Mouse (Mus musculus): ENCODE data around the gene Gcm2. TPM values are rescaled to one million over a fixed set of nuclear protein-coding genes. Genes with fewer than 3 reads are reported as not detected.

Gene Gcm2
- polyA plus RNA-seq, 1 experiment from 2014 or later: not detected

DNA sequence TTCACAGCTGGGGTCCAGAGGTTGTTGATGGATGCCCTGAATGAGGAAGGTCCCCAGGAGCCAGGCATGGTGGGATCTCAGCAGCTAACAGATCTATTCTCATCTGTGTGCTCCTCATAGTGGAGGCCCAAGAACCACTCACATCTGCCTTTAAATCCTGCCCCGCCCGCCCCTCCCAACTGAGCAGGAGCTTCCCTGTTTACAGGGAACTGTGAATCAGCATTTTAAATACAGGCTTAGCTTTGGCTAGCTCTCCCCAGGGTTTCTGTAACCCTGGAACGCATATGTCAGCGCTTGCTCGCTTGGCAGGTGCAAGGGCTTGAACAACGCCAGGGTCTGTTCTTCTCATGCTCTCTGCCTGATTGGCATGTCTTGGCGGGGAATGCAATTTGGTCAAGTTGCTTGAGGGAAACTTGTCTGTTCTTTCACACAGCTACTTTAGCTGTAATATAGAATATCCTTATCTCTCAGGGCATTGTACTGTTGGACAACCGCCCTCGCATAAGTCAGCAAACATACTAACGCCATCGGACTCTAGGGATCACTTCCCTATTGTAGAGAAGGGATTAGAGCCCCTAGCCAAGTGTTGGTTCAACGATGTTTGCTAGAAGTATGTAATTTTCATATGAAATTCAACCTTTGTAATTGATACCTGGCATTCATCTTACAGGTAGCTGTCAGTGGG, 6.9 kb downstream of the Gcm2 start:
- Histone ChIP-seq H3K27me3 (no peaks in the 10 kb centered on the region), H3K27ac (no peak overlapping the region), H3K4me1 (no peaks in the 10 kb centered on the region), H3K4me3 (no peak overlapping the region), H3K4me2 (no peak overlapping the region), H3K36me3 (no peaks in the 10 kb centered on the region), H3K9ac (no peak overlapping the region), H3K9me3 (no peaks in the 10 kb centered on the region)
- WGBS: 68% methylated on average over 12 of the region's 12 CpGs
- ATAC-seq (ENCODE audit: borderline replicate concordance, extremely low read depth, low FRiP score, low TSS enrichment): no peak

DNA sequence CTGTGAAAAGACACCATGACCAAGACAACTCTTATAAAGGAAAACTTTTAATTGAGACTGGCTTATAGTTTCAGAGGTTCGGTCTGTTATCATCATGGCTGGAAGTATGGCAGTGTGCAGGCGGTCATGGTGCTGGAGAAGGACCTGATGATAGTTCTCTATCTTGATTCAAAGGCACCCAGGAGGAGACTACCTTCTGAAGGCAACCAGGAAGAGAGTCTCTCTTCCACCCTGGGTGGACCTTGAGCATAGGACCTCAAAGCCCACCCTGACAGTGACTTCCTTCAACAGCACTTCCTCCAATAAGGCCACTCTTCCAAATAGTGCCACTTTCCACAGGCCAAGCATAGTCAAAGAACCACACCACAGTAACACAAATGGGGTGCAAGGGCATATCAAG, 10.8 kb downstream of the Gcm2 start:
- WGBS: 92% methylated on average over 2 of the region's 2 CpGs
- Histone ChIP-seq H3K4me2 (no peak overlapping the region), H3K27me3 (no peaks in the 10 kb centered on the region), H3K4me1 (no peaks in the 10 kb centered on the region), H3K27ac (no peak overlapping the region), H3K9ac (no peak overlapping the region), H3K9me3 (no peaks in the 10 kb centered on the region), H3K36me3 (no peaks in the 10 kb centered on the region), H3K4me3 (no peak overlapping the region)
- ATAC-seq (ENCODE audit: borderline replicate concordance, extremely low read depth, low FRiP score, low TSS enrichment): no peak

DNA sequence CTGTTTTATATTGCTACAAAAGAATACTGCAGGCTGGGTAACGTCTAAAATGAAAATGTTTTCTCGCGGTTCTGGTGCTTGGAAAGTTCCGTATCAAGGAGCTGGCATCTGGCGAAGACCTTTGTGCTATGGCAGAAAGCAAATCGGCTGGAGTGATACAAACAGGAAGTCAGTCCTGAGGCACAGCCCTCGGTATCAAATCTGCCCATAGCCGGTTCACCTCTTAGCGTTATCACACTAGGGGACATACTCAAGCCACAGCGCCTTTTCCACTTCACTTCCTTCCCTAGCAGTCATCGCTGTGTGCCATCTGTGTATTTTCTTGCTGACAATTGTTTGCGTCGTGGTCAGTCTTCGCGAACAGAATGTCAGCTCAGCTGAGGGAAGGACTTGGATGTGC, 12.5 kb downstream of the Gcm2 start:
- WGBS: 76% methylated on average over 15 of the region's 15 CpGs
- no peak for ATAC-seq (ENCODE audit: borderline replicate concordance, extremely low read depth, low FRiP score, low TSS enrichment)
- no peaks in the 10 kb centered on the region; the same call in 1 of the 2 replicates for H3K27me3 ChIP-seq
- H3K4me3 ChIP-seq: no peak overlapping the region
- H3K27ac ChIP-seq: no peak overlapping the region
- H3K9me3 ChIP-seq: no peaks in the 10 kb centered on the region
- no peaks in the 10 kb centered on the region for H3K4me1 ChIP-seq
- no peak overlapping the region for H3K9ac ChIP-seq
- no peaks in the 10 kb centered on the region for H3K36me3 ChIP-seq
- no peak overlapping the region for H3K4me2 ChIP-seq

DNA sequence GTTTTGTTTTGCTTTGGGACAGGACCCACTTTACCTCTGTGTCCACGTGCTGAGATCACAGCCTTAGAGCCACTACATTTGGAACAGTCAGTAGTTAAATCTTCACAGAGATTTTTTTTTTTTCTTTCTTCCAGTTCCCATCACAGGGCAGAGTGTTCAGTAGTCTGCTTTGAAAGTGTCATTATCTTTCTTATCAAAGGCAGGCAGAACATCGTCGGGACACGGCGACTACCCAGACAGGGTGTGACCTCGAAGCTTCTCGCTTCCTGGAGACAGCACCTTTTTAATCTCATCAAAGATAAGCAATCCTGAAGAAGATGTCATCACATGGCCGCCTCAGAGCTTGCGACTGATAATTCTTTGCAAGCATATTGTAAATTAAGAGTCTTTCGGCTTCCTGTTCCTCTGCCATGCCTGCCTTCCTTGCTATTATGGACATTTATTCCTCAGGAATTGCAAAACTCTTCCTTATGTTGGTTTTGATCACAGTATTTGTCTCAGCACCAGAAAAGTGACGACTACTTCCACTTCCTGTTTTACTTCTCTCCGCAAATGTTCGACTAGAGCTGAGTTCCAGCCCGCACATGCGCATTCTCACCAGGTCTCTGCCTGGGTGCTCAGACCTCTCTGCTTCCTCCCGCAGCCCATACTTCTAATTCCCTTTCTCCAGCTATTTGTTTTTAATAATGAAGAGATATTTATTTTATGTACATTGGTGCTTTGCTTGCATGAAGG, 13.3 kb downstream of the Gcm2 start:
- 31% methylated on average over 16 of the region's 16 CpGs for WGBS
- H3K27ac ChIP-seq: no peak overlapping the region
- no peak overlapping the region for H3K9ac ChIP-seq
- no peak overlapping the region for H3K4me2 ChIP-seq
- H3K36me3 ChIP-seq: no peaks in the 10 kb centered on the region
- no peaks in the 10 kb centered on the region for H3K9me3 ChIP-seq
- no peak for ATAC-seq (ENCODE audit: borderline replicate concordance, extremely low read depth, low FRiP score, low TSS enrichment)
- H3K27me3 ChIP-seq: peaks cover 4% of the 10 kb centered on the region; the same call in 1 of the 2 replicates
- H3K4me3 ChIP-seq: no peak overlapping the region
- no peaks in the 10 kb centered on the region for H3K4me1 ChIP-seq

DNA sequence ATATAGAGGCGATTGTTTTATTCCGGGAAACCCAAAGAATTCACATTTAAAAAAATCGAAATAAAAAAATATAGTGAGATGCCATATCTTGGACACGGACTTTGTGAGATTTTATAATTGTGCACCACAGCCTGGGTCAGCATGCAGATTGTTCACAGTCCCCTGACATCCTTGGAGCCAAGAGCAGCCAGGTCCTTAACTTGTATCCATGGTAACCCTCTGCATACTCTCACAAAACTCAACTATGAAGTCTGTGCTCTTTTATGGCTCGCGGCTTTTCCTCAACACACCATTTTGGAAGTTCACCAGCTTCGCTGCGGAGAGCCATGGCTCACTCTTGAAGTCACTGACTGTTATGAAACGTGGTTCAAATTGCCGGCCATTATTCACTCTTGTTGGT, 16.7 kb downstream of the Gcm2 start:
- no peak overlapping the region for H3K4me3 ChIP-seq
- H3K27ac ChIP-seq: no peak overlapping the region
- H3K36me3 ChIP-seq: no peaks in the 10 kb centered on the region
- no peak for ATAC-seq (ENCODE audit: borderline replicate concordance, extremely low read depth, low FRiP score, low TSS enrichment)
- no peaks in the 10 kb centered on the region for H3K4me1 ChIP-seq
- no peak overlapping the region for H3K4me2 ChIP-seq
- no peak overlapping the region for H3K9ac ChIP-seq
- no peaks in the 10 kb centered on the region for H3K9me3 ChIP-seq
- WGBS: 65% methylated on average over 10 of the region's 10 CpGs
- H3K27me3 ChIP-seq: peaks cover 23% of the 10 kb centered on the region

DNA sequence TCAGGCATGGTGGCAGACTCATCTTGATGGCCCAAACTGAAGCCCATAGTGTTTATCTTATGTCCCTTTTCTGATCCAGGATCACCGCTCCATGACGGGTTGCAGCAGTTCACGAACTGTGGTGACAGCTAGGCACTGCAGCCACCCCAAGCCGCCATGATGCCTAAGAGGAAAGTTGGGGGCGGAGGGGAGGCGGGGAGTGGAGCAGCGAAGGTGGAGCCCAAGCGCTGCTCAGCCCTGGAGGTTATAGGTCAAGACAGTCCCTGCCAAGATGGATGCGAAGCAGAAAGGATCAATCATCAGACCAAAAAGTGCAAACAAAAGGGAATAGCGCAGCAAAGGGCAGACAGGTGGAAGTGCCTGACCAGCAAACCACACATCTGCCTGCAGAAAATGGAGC, 19.6 kb downstream of the Gcm2 start:
- ATAC-seq (ENCODE audit: borderline replicate concordance, extremely low read depth, low FRiP score, low TSS enrichment): no peak
- WGBS: 7% methylated on average over 10 of the region's 10 CpGs
- Histone ChIP-seq H3K27me3 (peaks cover 23% of the 10 kb centered on the region), H3K9ac (no peak overlapping the region), H3K4me2 (peak overlapping the region; percentile 3; the same call in 1 of the 2 replicates), H3K9me3 (no peaks in the 10 kb centered on the region), H3K36me3 (no peaks in the 10 kb centered on the region), H3K4me3 (no peak overlapping the region), H3K27ac (no peak overlapping the region), H3K4me1 (no peaks in the 10 kb centered on the region)

DNA sequence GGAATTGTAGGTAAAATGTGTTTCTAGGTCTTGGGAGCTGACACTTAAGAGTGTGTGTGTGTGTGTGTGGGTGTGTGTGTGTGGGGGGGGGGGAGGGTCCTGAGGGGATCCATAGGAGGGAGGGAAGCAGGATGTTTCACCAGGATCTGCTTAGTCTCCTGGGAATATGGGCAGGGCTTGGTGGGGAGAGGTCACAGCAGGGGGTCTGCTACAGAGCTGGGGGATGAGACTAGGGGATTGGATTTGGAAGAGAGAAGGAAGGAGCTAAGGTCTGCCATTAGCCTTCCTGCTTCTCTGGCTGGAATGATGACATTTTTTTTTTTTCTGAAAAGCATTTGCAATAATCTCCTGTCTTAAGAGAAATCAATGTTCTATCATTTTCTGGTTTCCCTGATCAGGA, 22.1 kb downstream of the Gcm2 start:
- H3K9me3 ChIP-seq: no peaks in the 10 kb centered on the region
- H3K4me1 ChIP-seq: no peaks in the 10 kb centered on the region
- no peak overlapping the region for H3K27ac ChIP-seq
- no peak overlapping the region for H3K9ac ChIP-seq
- peaks cover 23% of the 10 kb centered on the region for H3K27me3 ChIP-seq
- H3K36me3 ChIP-seq: no peaks in the 10 kb centered on the region
- H3K4me3 ChIP-seq: no peak overlapping the region
- no peak overlapping the region for H3K4me2 ChIP-seq
- no peak for ATAC-seq (ENCODE audit: borderline replicate concordance, extremely low read depth, low FRiP score, low TSS enrichment)

DNA sequence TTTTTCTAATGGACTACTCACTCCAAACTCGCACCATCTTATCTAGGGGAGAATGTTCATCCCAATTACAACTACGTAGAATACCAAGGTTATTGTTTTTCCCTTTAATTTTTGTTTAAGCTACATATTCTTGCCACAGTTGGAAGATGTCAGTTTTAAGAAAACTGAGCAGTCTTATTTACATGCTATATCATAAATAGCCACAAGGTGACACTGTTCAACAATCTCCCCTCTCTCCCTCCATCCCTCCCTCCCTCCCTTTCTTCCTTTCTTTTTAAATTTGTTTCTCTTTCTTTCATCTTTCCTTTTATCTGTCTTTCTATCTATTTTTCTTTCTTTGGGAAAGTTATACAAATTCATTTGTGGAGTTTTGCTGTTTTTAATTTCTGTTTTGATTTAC, 25.7 kb downstream of the Gcm2 start:
- H3K36me3 ChIP-seq: no peaks in the 10 kb centered on the region
- no peak for ATAC-seq (ENCODE audit: borderline replicate concordance, extremely low read depth, low FRiP score, low TSS enrichment)

DNA sequence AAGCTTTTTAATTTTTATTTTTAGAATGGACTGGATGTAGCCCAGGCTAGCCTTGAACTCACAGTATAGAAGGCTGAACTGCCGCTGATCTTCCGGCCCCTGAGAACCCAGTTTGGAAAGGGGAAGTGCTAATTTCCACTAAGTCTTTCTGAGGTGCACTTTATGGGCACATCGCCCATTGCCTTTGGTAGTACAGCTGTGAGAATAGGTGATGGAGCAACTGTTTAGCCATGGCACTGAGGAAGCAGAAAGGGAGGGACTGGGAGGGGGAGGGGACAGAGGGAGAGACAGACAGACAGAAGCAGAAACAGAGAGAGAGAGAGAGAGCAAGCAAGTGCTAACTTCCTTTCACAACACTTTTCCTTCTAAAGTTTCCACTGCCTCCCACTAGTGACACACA, 26.3 kb downstream of the Gcm2 start:
- Histone ChIP-seq H3K9ac (no peak overlapping the region), H3K4me3 (no peak overlapping the region), H3K4me1 (peaks cover under 1% of the 10 kb centered on the region), H3K4me2 (no peak overlapping the region), H3K9me3 (no peaks in the 10 kb centered on the region), H3K27ac (no peak overlapping the region), H3K27me3 (peaks cover 7% of the 10 kb centered on the region; the same call in 1 of the 2 replicates), H3K36me3 (no peaks in the 10 kb centered on the region)
- ATAC-seq (ENCODE audit: borderline replicate concordance, extremely low read depth, low FRiP score, low TSS enrichment): no peak
- 83% methylated on average over 3 of the region's 3 CpGs for WGBS

More for the DNA sequence above, 25.7 kb downstream of the Gcm2 start:
- Histone ChIP-seq H3K9ac (no peak overlapping the region), H3K4me2 (no peak overlapping the region), H3K27me3 (peaks cover 6% of the 10 kb centered on the region; the same call in 1 of the 2 replicates), H3K9me3 (no peaks in the 10 kb centered on the region), H3K4me1 (no peaks in the 10 kb centered on the region), H3K4me3 (no peak overlapping the region), H3K27ac (no peak overlapping the region)
- WGBS: 11% methylated on average over 2 of the region's 2 CpGs

DNA sequence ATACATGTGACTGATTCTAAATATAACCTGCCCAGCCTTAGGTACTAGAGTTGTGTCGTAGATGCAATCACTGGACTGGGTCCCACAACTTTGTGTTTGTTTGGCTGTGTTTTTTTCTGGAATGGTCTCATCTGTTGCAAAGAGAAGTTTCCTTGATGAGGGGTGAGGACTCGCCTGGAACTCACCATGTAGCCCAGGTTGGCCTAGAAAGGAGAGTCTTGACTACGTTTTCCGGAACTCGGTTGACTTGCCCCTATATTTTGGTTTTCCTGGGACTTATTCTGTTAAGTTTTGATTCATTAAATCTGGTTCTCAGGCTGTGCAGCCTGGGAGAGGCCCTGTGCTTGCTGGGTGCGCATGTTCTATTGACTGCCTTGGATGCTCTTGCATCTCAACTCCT, 30.1 kb downstream of the Gcm2 start:
- Histone ChIP-seq H3K9me3 (no peaks in the 10 kb centered on the region), H3K4me2 (no peak overlapping the region), H3K9ac (no peak overlapping the region), H3K4me1 (peaks cover 6% of the 10 kb centered on the region), H3K27me3 (peaks cover 20% of the 10 kb centered on the region), H3K36me3 (no peaks in the 10 kb centered on the region), H3K4me3 (no peak overlapping the region), H3K27ac (no peak overlapping the region)
- ATAC-seq (ENCODE audit: borderline replicate concordance, extremely low read depth, low FRiP score, low TSS enrichment): no peak
- 90% methylated on average over 6 of the region's 6 CpGs for WGBS

DNA sequence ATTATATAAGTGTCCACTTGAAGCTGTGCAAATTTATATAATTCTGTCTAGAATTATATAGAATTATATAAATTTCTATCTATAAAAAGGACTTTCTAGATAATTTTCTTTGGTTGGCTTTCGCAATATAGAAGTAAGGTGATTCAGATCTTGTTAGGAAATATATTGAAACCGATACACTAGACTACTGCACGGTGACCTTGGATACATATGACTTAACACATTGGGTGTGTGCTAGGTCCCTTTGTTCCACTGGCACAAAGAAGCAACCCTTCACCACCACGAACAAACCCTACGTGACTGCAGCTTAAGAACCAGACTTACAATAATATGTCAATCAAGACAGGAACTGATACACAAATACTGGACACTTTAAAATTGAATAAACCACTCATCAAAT, 31.0 kb downstream of the Gcm2 start:
- H3K4me3 ChIP-seq: no peak overlapping the region
- peak overlapping the region; percentile 90 for H3K4me2 ChIP-seq
- no peak overlapping the region for H3K27ac ChIP-seq
- H3K4me1 ChIP-seq: peaks cover 6% of the 10 kb centered on the region
- no peaks in the 10 kb centered on the region for H3K9me3 ChIP-seq
- peaks cover 20% of the 10 kb centered on the region for H3K27me3 ChIP-seq
- no peak for ATAC-seq (ENCODE audit: borderline replicate concordance, extremely low read depth, low FRiP score, low TSS enrichment)
- no peaks in the 10 kb centered on the region for H3K36me3 ChIP-seq
- no peak overlapping the region for H3K9ac ChIP-seq
- WGBS: 52% methylated on average over 5 of the region's 5 CpGs

DNA sequence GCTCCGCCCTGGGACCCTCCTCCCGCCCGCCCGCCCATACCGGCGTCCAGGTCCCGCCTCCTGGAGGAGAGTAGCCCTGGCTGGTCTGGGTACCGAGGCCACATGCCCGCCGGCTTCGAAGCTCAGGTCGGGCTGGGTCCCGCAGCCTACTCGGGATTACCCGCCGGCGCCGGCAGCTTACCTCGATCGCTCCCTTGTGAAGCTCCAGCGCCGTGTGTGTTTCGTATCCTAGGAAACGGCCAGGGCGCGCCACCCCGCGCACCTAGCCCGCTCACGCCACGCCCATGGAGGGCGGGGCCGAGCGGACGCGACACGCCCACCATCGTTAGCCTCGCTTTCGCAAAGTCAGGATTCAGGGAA, 31.4 kb downstream of the Gcm2 start, which contains the start of gene Mak:
TSS of gene Mak (minus strand) at position 286 of the 360 bp plus-strand sequence.
- Histone ChIP-seq H3K27ac (no peak within 1 kb of the TSS), H3K4me3 (peak within 1 kb of the TSS; percentile 46), H3K36me3 (no peaks in the 10 kb centered on the region), H3K9me3 (no peaks in the 10 kb centered on the region), H3K4me1 (peaks cover 6% of the 10 kb centered on the region), H3K4me2 (peak within 1 kb of the TSS; percentile 90), H3K27me3 (peaks cover 20% of the 10 kb centered on the region), H3K9ac (0 out of 2 replicates have a peak within 1 kb of the TSS, but pooled peaks have one; percentile 2)
- under 1% methylated on average over 40 of the region's 40 CpGs for WGBS
- peak; percentile 89 for ATAC-seq (ENCODE audit: borderline replicate concordance, extremely low read depth, low FRiP score, low TSS enrichment)
